Mouse (Mus musculus): ENCODE data around the gene Lmo3.

GRCm38 (mm10) chr6:138398836-138399235, 182.9 kb downstream of the Lmo3 start:
- TF ChIP-seq POLR2A (IDR thresholded peaks at IDR 0.05; ENCODE audit: borderline replicate concordance, extremely low read depth, low read depth, low read length): no peak
- no peak for TF ChIP-seq CTCF (IDR thresholded peaks at IDR 0.05; ENCODE audit: insufficient read depth, low read length)
